Mouse (Mus musculus) erythroblast, embryonic 14.5 days (primary cell): ENCODE results near the gene Rarb. TPM values are rescaled to one million over a fixed set of nuclear protein-coding genes. Genes with fewer than 3 reads are reported as not detected.

Experiments used
- H3K27me3 ChIP-seq: 2 replicates; pipeline ENCODE4 v1.6.1; 2012; ENCODE audit warnings: inconsistent platforms; ENCODE audit not compliant: control insufficient read depth
- H3K36me3 ChIP-seq: 2 replicates; pipeline ENCODE4 v1.6.1; 2012; ENCODE audit warnings: mild to moderate bottlenecking, inconsistent platforms; ENCODE audit not compliant: control insufficient read depth
- H3K4me1 ChIP-seq: 2 replicates; pipeline ENCODE4 v1.6.1; 2012; ENCODE audit warnings: inconsistent platforms; ENCODE audit not compliant: control insufficient read depth
- H3K4me3 ChIP-seq: replicated peaks from 2 replicates; pipeline ENCODE3; 2012; ENCODE audit warnings: moderate library complexity, mild to moderate bottlenecking, inconsistent platforms
- H3K9me3 ChIP-seq: 2 replicates; pipeline ENCODE4 v1.6.1; 2012; ENCODE audit warnings: low read length, inconsistent platforms, mixed read lengths; ENCODE audit not compliant: control insufficient read depth
- GATA1 ChIP-seq: IDR thresholded peaks from 2 replicates; pipeline ENCODE4 v1.6.1; 2012; ENCODE audit warnings: low read length, inconsistent platforms, mixed read lengths
- TAL1 ChIP-seq: IDR thresholded peaks from 3 replicates; pipeline ENCODE4 v1.6.1; 2012; ENCODE audit warnings: low read length, inconsistent platforms, mixed read lengths
- polyA plus RNA-seq: library from polyadenylated mRNA; stranded (reverse); fragments of >175 nt; gene quantifications from 2 replicates; pipeline ENCODE4 v1.2.3, GENCODE M21; 2012

Rarb gene
- polyA plus RNA-seq, 1 experiment = not detected

DNA sequence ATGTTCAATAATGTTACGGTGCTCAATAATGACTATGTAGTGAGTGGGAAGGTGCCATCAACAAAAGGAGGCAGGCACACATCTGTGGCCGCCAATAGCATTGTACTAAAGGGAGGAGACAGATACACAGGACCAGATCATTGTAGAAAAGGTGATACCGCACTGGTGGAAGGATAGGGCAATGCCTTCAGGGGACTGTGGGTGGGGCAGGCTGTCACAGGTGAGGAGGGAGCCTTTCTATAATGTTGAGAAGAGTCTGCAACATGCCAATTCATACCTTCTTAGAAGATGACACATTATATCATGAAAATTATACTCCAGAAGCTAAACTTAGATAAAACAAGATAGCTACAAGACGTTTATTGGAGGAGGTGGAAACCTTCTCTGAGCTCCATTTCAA is 381.6 kb downstream of the Rarb start:
- H3K4me3 ChIP-seq = no peak overlapping the region
- peaks cover 18% of the 10 kb centered on the region for H3K36me3 ChIP-seq
- no peaks in the 10 kb centered on the region for H3K9me3 ChIP-seq
- H3K4me1 ChIP-seq = no peaks in the 10 kb centered on the region
- TF ChIP-seq GATA1 (no peak), TAL1 (no peak)
- H3K27me3 ChIP-seq = no peaks in the 10 kb centered on the region

- no peak for TF ChIP-seq GATA1
- Histone ChIP-seq H3K36me3 (peaks cover 46% of the 10 kb centered on the region), H3K4me1 (no peaks in the 10 kb centered on the region), H3K9me3 (no peaks in the 10 kb centered on the region), H3K27me3 (no peaks in the 10 kb centered on the region), H3K4me3 (no peak overlapping the region)
Observed at GRCm38 (mm10) chr14:16434396-16435171, 384.4 kb downstream of the Rarb start.

DNA sequence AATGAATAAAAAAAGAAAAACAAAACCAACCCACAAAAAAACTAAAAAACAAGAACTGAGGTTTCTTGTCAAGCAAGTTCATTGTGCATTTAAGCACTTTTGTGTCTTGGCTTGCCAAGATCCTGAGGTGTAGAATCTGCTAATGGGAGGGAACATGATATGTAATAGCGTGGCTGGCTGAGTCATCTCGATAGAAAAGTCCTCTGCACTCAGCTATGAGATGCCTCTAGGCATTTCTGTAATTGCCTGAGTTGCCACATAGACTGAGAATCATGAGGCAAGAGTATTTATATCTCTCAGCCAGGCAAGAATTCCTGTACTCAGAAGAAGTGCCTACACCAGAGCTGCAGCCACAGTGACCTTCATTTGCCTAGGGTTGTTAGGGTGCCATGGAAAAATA is 385.8 kb downstream of the Rarb start:
- TF ChIP-seq GATA1 = no peak
- TF ChIP-seq TAL1 = no peak

GRCm38 (mm10) chr14:16432550-16432949 is 386.4 kb downstream of the Rarb start:
- TF ChIP-seq TAL1 (no peak), GATA1 (no peak)
- Histone ChIP-seq H3K36me3 (peaks cover 64% of the 10 kb centered on the region), H3K4me1 (no peaks in the 10 kb centered on the region), H3K4me3 (no peak overlapping the region), H3K27me3 (no peaks in the 10 kb centered on the region), H3K9me3 (no peaks in the 10 kb centered on the region)

More for the DNA sequence above, 385.8 kb downstream of the Rarb start:
- Histone ChIP-seq H3K9me3 (no peaks in the 10 kb centered on the region), H3K36me3 (peaks cover 59% of the 10 kb centered on the region), H3K27me3 (no peaks in the 10 kb centered on the region), H3K4me3 (no peak overlapping the region), H3K4me1 (no peaks in the 10 kb centered on the region)

DNA sequence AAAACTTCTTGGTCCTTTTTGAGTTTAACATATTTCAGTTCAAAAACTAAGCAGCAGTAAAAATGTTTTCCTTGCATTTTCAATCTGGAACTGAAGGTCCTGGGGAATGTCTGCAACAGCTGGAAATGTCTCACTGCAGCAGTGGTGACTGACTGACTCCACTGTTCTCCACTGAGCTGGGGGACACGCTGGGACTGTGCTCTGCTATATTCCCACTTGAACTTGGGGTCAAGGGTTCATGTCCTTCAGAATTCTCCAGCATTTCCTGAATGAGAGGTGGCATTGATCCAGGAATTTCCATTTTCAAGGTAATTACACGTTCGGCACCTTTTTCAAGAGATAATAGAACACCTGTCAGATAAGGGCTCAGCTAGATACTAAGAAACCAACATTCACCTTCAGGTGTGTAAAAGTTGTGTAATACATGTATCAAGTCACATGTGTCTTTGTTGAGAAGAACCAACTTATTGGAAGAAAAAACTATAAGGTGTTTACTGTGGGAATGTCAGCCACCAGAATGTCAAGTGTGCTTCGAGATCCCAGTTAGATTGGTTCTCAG is 386.9 kb downstream of the Rarb start:
- TF ChIP-seq GATA1 = no peak
- TF ChIP-seq TAL1 = no peak

GRCm38 (mm10) chr14:16427569-16427968 is 391.4 kb downstream of the Rarb start:
- TF ChIP-seq GATA1 (no peak), TAL1 (no peak)
- Histone ChIP-seq H3K27me3 (no peaks in the 10 kb centered on the region), H3K36me3 (peaks cover 90% of the 10 kb centered on the region), H3K9me3 (no peaks in the 10 kb centered on the region), H3K4me3 (no peak overlapping the region), H3K4me1 (no peaks in the 10 kb centered on the region)

More for the DNA sequence above, 386.9 kb downstream of the Rarb start:
- no peaks in the 10 kb centered on the region for H3K9me3 ChIP-seq
- H3K27me3 ChIP-seq = no peaks in the 10 kb centered on the region
- no peaks in the 10 kb centered on the region for H3K4me1 ChIP-seq
- peaks cover 69% of the 10 kb centered on the region for H3K36me3 ChIP-seq
- H3K4me3 ChIP-seq = no peak overlapping the region

DNA sequence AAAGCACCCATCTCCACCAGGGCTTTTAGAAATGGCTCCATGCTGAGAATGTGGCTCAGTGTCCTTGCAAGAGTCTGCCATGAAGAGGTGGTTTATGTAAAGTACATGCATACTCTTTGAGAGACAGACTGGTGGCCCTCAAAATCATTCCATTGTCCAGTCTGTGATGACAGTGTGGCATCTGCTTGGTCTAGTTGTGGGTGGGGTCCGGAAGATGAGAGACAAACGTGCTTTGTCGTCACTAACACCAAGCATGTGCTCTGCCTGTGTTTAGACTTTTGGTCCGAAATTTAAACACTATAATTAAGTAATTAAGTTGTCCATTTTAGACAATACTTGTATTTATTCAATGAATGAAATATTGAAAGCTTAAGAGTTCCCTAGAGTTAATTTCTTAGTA is 404.8 kb downstream of the Rarb start:
- Histone ChIP-seq H3K4me1 (no peaks in the 10 kb centered on the region), H3K27me3 (no peaks in the 10 kb centered on the region), H3K9me3 (no peaks in the 10 kb centered on the region), H3K36me3 (peaks cover 82% of the 10 kb centered on the region), H3K4me3 (no peak overlapping the region)
- TF ChIP-seq GATA1 = no peak
- no peak for TF ChIP-seq TAL1

- H3K36me3 ChIP-seq = peaks cover 62% of the 10 kb centered on the region
- no peaks in the 10 kb centered on the region for H3K9me3 ChIP-seq
- no peak overlapping the region for H3K4me3 ChIP-seq
- TF ChIP-seq GATA1 (no peak), TAL1 (no peak)
- H3K27me3 ChIP-seq = no peaks in the 10 kb centered on the region
- no peaks in the 10 kb centered on the region for H3K4me1 ChIP-seq
Observed at GRCm38 (mm10) chr14:16405187-16405586, 413.8 kb downstream of the Rarb start.

DNA sequence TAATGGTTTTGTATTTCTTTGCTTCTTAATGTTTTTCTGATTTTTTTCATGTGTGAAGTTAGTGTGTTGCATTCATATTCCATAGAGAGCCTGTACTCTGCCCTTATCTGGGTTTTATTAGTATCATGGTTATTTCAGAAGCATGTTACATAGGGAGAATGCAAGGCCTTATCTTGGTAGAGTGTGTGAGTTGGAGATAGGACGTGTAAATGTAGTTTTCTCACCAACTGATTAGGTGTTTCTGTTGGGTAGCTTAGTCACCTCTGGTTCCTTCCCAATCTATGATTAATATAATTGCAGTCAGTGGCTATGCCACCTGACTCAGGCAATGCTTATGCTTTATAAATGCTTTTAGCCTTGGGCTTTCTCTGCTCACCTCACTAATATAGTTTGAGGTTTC is 434.2 kb downstream of the Rarb start:
- TF ChIP-seq TAL1 (peak; percentile 37; the same call in 2 of the 3 replicates), GATA1 (peak; percentile 58)
- peaks cover 34% of the 10 kb centered on the region for H3K4me1 ChIP-seq
- H3K27me3 ChIP-seq = no peaks in the 10 kb centered on the region
- peaks cover 43% of the 10 kb centered on the region for H3K36me3 ChIP-seq
- no peak overlapping the region for H3K4me3 ChIP-seq
- no peaks in the 10 kb centered on the region for H3K9me3 ChIP-seq
